Mouse (Mus musculus) gastrocnemius, postnatal 4 days (tissue): ENCODE measurements at regions not wholly inside any gene's neighbourhood (a gene's known extent, or its start where the extent isn't known, plus 50 kb on each side); places are given as distances from the start of the nearest gene placed in this dataset.
"Not testable (repeated sequence)": the region's sequence is repeated elsewhere in the genome, so short reads cannot be mapped to it uniquely, and the experiment has no call there.

ENCODE experiments used
- DNase-seq, 2 experiments: peaks; one replicate each; pipeline ENCODE4 v3.0.0; 2021 to 2022; ENCODE audit warnings: low spot score in 2 of 2, mixed read lengths in 2 of 2

DNA sequence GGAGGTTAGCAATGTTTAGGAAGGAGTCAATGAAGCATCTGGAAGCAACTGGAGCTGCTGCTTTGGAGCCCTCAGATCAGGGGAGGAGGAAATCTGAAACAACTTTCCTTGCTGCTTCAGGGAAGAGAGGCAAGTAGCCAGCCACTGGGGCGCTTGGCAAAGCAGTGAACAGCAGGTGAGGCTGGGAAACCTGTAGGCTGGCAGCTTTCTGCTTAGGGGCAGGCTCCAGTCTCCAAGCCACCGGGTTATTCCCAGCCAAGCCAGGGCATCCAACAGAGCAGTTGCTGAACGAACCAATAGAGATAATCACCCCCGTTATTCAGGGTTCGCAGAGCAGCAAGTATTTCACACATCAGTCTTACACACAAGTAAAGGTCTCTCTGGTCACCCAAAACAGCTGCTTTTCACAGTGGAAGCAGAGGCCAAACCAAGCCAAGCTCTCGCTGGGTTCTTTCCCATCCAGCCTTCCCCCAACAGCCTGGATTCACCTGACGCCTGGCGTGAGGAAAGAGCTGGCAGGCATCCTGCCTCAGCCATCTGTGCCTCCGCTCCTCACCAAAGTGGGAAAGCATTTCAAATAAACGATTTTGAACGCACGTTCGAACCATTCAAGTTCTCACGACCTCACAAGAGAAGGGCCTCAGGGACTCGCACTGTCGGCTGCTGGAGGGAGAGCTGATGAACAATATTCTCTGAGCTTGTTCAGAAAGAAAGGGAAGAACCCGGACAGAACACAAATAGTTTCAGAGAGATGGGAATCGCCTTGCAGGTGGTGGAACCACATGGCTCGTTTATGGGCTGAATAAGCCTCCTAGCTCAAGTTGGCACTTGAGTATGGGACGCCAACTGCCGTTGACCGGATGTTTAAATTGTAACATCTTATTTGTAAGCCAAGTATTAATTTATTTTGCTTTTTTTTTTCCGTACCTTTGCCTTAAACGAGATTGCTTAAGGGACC is 454.8 kb upstream of the Jmjd1c start:
- DNase-seq, result peak in 1 of 2 experiments; percentile 33

DNA sequence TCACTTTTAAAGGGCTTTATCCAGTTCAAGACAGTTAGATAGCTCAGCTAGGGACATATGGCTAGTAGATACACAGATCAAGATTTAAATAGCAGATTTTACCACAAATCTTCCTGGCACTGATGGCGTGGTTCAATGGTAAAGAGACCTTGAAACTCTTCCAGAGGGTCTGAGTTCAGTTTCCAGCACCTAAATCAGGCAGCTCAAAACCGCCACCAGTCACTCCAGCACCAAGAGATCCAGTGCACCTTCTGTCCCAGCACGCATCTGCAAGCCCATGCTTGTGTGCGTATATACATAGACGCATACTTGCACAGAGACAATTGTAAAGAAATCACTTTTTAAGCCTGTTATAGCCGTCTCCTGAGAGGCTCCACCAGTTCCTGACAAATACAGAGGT is 454.0 kb upstream of the Jmjd1c start:
- no peak for DNase-seq

DNA sequence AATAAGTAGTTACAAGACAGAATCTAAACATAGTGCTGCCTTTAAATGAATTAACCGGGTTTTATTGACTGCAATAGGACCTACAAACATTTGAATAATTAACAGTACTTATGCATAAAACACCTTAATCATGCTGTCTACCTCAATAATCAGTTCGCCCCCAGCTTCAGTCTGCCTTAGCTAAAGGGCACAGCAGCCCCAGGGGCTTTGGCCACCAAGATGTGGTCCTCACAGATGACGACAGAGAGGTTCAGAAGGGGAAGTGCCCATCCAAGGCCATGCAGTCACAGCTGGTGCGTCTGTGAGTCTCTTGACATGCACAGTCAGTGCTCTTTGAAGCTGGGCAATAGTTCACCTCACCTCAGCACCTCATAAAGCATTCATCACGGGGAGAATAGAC is 452.8 kb upstream of the Jmjd1c start:
- DNase-seq, result no peak

DNA sequence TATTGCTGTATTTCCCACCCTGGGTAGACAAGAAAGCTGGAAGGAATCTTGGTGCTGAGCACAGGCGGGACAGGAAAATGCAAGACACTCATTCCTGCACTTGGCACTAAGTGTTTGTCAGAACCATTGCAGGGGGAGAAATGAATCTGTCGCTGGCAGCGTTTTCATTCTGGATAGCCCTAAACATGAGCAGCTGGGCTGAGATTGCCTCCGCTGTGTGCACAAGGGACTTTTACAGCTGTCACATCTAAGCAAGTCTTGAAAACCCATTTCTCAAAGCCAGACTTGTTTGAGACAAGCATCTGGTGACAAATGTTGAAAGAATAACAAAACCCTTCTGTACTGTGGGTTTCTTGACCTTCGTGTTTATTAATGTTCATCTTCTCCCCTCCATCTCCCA is 438.4 kb upstream of the Jmjd1c start:
- peak in 1 of 2 experiments; percentile 24 for DNase-seq

DNA sequence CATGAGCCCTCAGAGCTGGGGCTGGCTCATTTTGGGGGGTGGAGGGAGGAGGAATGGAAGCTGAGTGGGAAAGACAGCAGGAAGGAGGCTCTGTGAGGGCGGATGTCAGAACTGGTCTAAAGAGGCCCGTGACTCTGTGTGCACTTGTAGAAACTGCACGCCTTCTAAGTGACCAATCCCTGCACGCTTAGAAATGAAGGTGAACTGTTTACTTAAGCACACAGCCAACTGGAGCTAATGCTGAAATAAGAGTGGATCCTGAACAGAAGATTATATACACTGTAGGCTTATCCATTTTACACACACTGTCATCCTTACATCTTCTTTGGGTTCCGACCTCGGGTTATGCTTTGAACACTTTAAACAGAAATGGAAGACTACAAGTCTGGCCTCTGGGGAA is 412.8 kb upstream of the Jmjd1c start:
- no peak for DNase-seq

DNA sequence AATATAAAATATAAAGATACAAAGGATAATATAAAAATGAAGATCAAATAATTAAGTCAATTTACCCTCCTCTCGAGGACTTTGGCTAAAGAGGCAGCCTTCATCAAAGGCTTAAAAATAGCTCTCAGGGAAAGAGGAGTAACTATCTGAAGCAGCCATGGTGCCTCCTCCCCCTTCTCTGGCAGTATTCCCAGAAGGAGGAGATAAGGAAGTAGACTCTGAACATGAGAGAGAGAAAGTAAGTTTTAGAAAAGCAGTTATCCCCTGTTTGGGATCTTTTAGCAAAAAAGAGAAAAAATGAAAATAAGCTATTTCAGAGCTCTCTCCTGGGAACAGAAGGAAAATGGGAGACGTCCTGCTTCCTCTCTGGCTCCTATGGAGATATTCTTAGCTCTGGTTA is 406.7 kb upstream of the Jmjd1c start:
- DNase-seq, result not testable (repeated sequence)

DNA sequence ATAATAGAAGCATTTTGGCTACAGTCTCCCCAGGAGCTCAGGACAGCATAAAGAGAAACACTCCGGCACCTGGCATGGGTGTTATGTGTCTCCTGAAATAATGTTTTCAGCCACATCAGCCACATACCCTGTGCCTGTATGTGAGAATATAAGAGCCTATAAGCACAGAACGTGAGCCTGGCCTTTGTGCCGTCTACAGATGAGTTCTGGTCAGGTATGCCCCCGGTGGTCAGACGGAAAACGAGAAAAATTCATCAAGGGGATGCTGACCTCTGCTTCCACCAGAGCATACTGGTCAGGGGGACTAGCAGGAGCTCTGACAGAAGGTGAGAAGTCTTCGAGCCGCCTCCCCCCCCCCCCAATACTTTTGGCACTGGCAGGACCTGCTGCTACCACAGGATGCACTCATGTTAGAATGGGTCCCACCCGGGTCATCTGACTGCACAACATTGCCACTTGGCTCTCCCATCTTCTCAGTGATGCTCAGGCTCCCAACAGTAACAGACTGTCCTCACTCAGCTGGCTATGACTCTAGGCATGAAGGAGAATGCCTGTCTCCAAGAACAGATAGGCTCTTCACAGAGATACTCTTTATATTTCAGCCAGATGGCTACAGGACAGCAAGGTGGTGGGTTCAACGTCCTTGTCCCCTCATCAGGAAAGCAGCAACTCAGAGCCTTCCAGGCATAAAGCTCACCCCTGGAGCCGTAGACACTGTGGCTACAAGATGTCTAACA is 401.2 kb upstream of the Jmjd1c start:
- DNase-seq, result no peak

DNA sequence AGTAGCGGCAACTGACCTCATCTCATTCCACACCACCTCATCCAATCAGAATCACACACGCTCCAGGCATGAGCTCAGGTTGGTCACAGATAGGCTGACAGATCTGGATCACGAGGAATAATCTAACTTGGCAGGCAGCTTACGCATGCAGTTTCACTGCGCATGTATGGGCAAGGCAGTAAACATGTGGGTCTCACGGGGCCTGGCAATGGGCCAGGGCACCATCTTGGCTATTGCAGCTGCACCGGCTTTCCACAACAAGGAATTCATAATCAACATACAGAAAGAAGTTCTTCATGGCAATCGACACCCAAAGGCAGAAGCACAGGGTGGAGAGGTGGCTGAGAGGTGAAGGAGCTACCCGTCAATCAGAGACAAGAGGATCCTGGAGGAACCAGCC is 381.0 kb upstream of the Jmjd1c start:
- not testable (repeated sequence) for DNase-seq

DNA sequence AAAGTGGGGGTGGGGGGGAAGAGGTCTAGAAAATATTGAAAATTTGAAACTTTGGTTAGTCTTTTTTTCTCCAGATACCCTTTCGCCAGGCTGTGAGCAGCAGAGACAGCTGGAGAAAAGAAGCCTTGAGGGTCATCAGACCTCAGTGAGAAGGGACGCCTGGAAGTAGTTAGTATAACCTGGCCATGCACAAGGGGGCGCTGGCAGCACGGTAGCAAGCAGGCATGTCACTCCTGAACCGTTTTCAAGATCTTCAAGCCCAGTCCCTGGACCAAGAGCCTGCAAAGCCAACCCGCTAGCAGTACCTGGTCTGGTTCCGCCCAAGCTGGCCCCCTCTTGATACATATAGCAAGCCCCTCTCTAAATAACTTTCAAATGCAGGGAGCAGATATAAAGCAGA is 378.0 kb upstream of the Jmjd1c start:
- no peak for DNase-seq

DNA sequence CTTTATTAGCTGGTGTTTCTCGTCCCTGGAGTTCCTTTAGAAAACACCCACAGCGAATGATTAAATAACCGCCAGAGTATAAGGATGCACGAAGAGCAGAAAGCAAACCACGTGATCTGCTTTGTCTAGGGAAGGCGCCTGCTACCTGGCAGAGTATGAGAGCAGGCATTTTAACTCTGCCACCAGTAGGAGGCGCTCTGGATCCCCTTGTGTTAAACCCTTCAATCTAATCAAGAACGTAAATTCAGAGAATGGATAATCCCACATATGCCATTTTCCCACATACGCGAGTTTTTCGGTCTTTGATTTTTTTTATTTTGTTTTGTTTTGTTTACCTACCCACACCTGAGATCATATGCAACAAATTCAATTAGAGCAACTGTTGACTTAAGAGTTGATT is 376.1 kb upstream of the Jmjd1c start:
- DNase-seq, result no peak

DNA sequence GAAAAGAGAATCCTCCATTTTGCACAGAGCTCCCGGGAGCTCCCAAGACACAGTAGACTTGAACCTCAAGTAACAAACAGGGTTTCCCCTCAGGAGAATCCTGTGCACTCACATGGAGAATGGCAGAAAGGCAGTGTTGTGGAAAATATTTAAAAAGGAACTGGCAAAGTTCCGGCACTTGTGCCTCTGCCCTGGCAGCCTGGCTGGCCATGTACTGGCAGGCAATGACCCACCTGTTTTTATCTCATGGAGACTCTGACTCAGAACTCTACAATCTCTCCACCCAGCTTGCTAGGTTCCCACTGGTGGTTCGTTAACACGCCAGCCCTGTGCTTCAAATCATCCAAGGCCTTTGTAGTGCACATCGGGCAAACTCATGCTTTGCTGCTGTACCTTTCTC is 362.3 kb upstream of the Jmjd1c start:
- no peak for DNase-seq

DNA sequence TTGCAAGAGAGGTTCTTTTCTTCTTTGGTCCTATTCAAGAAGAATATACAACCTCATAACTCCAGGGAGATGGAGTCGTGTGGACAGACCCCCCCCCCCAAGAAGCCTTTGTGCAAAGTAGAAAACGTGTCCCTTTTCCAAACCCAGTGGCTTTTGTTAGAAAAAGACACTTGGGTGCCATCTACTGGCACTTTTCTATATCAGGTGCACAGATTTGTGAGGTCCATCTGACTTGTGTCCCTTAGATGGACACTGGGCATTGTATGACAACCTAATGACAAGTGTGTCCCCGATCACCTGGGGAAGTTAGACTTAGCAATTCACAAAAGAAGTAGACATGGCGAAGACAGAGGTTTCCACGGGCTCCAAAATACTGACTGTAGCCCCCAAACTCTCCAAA is 361.1 kb upstream of the Jmjd1c start:
- no peak for DNase-seq

DNA sequence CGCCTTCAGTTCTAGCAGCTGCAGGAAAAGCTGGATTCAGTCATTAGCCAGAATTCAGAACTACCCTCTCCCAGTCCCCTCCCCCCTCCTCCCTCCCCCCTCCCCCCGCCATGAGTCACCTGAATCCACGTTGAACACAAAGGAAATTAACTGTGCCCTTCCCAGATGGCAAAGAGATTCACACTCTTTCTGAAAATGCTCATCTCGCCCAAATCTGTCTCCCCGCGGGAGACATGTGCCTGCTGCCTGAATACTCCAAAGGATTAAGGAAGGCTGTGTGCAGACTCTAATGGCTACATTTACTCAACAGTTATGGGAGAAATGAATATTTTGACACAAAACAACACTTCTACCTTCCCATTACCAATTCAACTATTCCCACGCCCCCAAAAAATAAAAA is 356.9 kb upstream of the Jmjd1c start:
- no peak for DNase-seq

DNA sequence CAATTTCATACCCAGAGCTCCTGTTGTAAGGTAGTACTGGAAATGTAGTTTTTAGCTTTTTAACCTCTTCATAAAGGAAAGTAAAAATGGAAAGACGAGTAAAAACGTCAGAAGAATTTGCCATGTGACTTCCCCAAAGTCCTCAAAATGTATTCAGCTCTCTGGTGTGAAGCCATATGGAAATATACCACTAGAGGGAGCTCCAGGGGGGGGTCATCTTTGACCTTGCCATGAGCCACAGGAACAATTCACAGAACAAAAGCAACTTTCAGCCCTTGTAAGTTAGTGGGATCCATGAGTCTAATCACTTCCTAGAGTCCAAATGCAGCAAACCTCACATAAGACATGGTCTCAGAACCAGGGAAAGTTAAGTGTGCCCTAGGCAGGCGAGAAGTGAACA is 354.1 kb upstream of the Jmjd1c start:
- DNase-seq, result no peak

DNA sequence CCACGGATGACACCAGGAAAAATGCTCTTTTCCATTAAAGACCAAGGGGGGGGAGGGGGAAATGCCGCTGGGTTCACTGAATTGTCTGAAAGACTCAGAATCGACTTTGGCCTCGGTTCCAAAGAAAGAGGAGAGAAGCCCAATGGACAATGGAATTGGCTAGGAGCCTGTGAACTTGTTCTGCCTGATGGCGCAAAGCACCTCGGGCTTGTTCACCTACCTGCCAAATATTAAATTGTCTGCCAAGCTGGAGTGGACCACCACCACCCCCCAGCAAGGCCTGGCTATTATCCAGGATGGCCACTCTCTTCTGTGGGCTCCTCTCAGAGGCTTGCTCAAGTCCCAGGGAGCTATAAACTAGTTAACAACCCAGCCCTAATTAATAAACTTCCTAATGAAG is 352.7 kb upstream of the Jmjd1c start:
- DNase-seq, result no peak

DNA sequence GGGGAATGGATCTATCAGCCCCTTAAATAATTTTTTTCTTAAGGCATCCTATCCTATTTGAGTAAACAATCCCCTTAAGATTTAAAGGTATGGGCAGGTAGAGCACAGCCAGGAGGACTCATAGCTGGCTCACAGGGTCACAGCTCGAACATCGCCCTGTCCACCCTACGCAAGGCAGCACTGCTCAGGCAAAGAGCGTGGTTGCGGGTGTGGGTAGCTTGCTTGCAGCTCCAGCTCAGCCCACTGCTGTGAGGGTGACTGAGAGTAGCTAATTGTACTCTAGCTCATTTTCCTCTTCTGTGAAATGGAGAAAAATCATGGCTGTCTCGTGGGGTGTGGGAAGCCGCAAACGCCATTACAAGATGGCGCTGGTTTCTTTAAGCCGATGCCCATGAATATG is 350.1 kb upstream of the Jmjd1c start:
- no peak for DNase-seq

DNA sequence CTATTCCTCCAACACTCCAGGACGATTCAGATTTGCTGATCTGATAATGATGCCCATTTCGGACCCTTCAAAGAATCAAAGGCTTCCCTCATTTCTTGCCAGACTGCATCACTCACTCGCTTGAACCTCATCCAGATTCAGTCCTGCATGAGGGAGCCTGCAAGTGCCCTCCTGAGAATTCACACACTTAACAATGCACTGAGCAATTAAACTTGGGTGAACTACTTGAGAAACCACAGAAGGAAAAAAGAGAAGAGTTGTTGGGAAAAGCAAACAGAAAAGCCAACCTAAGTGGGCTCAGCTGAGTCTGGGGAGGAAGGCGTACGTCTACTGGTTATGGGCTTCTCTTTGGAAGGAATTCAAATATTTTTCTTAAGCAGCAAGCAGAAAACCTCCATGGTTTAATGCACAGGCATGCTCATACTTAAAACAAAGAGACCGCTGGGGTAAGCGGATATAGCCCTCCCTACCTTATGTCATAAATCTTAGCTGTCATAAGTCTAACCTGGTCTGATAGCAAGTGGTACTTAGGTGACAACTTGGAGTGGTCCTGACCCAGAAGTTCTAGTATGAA is 343.6 kb upstream of the Jmjd1c start:
- no peak for DNase-seq

DNA sequence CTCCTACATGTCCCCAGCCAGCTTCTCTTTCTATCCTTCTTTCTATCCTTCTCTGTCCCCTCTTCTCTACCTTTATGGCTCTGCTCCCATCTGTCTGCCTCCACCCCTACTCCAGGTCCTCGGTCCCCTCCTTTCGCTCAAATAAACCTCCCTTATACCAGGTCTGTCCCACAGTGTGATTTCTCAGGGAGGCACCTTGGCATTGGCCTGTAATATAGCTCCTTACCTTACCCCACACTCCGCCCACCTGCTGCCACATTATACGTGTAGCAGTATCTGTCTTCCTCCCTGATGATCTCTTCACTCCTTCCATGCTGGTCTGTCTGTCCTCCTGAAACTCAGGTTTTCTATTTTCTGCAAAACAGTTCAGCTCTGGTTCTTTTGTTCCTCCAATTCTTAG is 339.1 kb upstream of the Jmjd1c start:
- DNase-seq, result no peak

DNA sequence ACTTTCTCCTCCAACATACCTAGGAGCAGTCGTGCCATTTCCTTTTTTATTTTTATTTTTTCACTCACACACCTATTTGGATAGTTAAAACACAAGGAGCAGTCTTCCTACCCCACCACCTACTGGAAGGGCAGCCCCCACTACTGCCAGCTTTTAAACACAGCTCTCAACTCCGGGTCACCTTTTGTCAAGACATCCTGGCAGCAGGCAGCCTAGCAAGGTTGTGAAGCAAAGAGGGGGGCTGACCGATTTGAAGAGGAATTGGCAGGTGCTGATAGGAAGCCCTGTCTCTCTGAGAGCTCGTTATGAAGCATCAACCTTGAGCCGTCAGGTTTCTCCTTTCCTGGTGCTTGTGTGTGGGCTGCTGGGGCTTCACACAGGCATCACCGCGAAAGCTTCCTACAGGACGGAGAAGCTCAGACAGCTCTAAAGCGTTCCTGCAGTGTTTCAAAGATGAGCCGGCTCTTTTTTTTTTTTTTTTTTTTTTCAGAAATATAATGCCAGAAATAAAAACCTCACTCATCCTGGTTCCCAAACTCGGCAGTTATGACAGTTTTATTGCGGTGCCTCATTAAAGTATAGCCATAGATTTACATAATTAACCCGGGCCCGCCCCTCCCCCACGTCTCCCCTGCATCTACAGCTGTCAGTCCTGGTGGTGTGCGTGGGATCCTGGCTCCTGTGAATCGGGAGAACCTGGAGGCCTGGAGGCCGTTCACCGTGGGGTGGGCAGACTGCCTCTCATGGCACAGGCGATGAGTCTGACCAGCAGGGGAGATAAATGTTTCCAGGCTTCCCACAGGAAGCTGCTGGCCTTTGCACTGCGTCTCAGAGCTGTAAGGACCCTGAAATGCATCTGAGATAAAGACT is 325.5 kb upstream of the Jmjd1c start:
- DNase-seq, result no peak

DNA sequence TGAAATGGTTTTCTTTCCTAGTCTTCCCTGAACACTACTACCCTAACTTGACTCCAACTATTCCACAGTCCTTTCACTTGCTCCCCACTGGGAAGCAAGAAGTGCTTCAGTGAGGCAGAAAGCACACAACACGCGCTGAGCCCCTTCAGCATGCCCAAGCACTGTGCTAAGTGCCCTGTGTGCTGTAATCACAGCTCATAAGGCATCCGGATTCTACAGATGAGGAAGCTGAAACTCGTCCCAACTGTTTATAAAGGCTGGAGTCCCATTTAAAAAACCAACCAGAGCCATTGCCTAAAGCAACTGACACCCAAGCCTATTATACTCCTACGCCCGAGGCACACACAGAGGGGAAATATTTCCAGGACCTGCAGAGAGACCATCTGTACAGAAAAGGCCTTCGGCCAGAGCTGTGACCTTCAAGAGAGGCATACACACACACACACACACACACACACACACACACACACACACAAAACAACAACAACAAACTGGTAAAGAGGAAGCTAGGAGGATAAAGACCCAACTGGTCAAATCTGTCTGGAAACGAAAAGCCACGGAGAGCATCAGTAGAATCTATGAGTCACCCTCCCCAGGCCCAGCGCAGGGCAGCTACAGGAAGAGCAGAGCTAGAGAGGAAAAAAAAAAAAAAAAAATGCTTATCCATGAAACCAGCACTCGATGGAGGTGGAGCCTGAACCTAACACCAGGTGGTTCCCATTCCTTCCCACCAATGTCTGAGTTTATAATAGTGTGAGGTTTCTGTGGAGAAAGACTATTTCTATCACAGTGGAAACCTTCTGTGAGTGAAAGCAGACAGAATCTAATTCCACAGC is 315.4 kb upstream of the Jmjd1c start:
- no peak for DNase-seq
